Mouse (Mus musculus): ENCODE measurements at regions not wholly inside any gene's neighbourhood (a gene's known extent, or its start where the extent isn't known, plus 50 kb on each side); places are given as distances from the start of the nearest gene placed in this dataset.

DNA sequence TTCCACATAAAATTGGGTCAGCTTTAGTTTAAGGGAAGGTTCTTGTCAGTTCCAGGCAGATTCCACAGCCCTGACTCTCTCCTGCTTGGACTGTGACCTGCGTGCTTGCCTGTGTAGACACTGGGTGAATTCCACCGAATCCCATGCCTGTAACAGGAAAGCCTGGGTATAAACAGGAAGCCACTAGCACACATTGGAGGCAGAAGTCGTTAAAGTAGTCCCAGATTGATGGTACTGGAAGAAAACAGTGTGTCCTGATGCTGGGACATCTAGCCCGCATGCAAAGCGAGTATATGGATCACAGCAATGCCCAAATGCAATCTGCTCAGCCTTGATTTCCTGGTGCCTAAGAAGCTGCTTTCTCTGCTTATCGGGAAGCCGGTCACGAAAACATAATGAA lies 65.4 kb upstream of the Emcn start:
- TF ChIP-seq CTCF (IDR thresholded peaks at IDR 0.05; ENCODE audit: low read depth) (no peak), EP300 (IDR thresholded peaks at IDR 0.05; ENCODE audit: low read depth) (no peak)
